Mouse (Mus musculus) kidney, embryonic 14.5 days (tissue): ENCODE results near the gene Zfp513. TPM values are rescaled to one million over a fixed set of nuclear protein-coding genes. Genes with fewer than 3 reads are reported as not detected.
A peak's percentile ranks its signal among the peaks of the same experiment; 100 is the strongest.

Source experiments
- ATAC-seq: fragments of 200-750 bp; cut with Nextera tagmentation; 2 replicates; pipeline ENCODE4 v1.8.0; 2017; ENCODE audit warnings: moderate number of reproducible peaks, mild to moderate bottlenecking, moderate TSS enrichment, moderate library complexity; ENCODE audit not compliant: low FRiP score, low TSS enrichment
- H3K27ac ChIP-seq: fragments of 300-500 bp; sonication (generic); 2 replicates; pipeline ENCODE4 v1.5.1; 2014; ENCODE audit warnings: low read depth, mild to moderate bottlenecking, low read length, moderate library complexity, mixed read lengths
- H3K27me3 ChIP-seq: fragments of 300-500 bp; sonication (generic); 2 replicates; pipeline ENCODE4 v1.6.1; 2014; ENCODE audit warnings: mild to moderate bottlenecking, low read length; ENCODE audit not compliant: control insufficient read depth, insufficient read depth
- H3K36me3 ChIP-seq: fragments of 300-500 bp; sonication (generic); 2 replicates; pipeline ENCODE4 v1.6.1; 2014; ENCODE audit warnings: low read length, mixed read lengths; ENCODE audit not compliant: control insufficient read depth, insufficient read depth
- H3K4me1 ChIP-seq: fragments of 300-500 bp; sonication (generic); 2 replicates; pipeline ENCODE4 v1.6.1; 2014; ENCODE audit warnings: low read length, mixed read lengths; ENCODE audit not compliant: control insufficient read depth, insufficient read depth
- H3K4me2 ChIP-seq: fragments of 300-500 bp; sonication (generic); replicated peaks from 2 replicates; pipeline ENCODE4 v1.6.1; 2014; ENCODE audit warnings: low read depth, mild to moderate bottlenecking, low read length
- H3K4me3 ChIP-seq: fragments of 300-500 bp; sonication (generic); 2 replicates; pipeline ENCODE4 v1.5.1; 2014; ENCODE audit warnings: mild to moderate bottlenecking, low read length
- H3K9ac ChIP-seq: fragments of 300-500 bp; sonication (generic); 2 replicates; pipeline ENCODE4 v1.6.1; 2014; ENCODE audit warnings: low read depth, mild to moderate bottlenecking, low read length, moderate library complexity
- H3K9me3 ChIP-seq: fragments of 300-500 bp; sonication (generic); 2 replicates; pipeline ENCODE4 v1.6.1; 2016; ENCODE audit warnings: low read length; ENCODE audit not compliant: control insufficient read depth
- WGBS: fragments of 180-500 bp; shearing (Covaris S2); extraction: QIAGEN DNeasy Blood & Tissue Kit; methylation state at CpG from one replicate; pipeline ENCODE4 v1.1.7; 2014; 5-methylcytosine and 5-hydroxymethylcytosine counted together
- polyA plus RNA-seq: library from polyadenylated mRNA; unstranded; fragments of >200 nt; fragmentation: Nextera tagmentation; extraction: Ambion mirVana; gene quantifications from 2 replicates; pipeline ENCODE4 v1.2.1, GENCODE M21; 2014

Zfp513 gene
- polyA plus RNA-seq, 1 experiment from 2014 or later, result 6.7 TPM

GRCm38 (mm10) chr5:31197072-31197471 is 5.0 kb downstream of the Zfp513 start:
- Histone ChIP-seq H3K9ac (no peak overlapping the region), H3K9me3 (peaks cover 6% of the 10 kb centered on the region), H3K4me1 (peaks cover 18% of the 10 kb centered on the region), H3K4me2 (no peak overlapping the region), H3K27me3 (no peaks in the 10 kb centered on the region), H3K36me3 (peaks cover 63% of the 10 kb centered on the region), H3K4me3 (no peak overlapping the region), H3K27ac (no peak overlapping the region)
- ATAC-seq, result no peak
- WGBS, result 96% methylated on average over 12 of the region's 12 CpGs

GRCm38 (mm10) chr5:31196207-31196606 is 5.9 kb downstream of the Zfp513 start:
- Histone ChIP-seq H3K4me3 (no peak overlapping the region), H3K36me3 (peaks cover 63% of the 10 kb centered on the region), H3K4me2 (no peak overlapping the region), H3K27ac (no peak overlapping the region), H3K9me3 (peaks cover 6% of the 10 kb centered on the region), H3K9ac (no peak overlapping the region), H3K27me3 (no peaks in the 10 kb centered on the region), H3K4me1 (peaks cover 21% of the 10 kb centered on the region)
- 92% methylated on average over 10 of the region's 10 CpGs for WGBS
- ATAC-seq, result no peak

GRCm38 (mm10) chr5:31195671-31196070 is 6.4 kb downstream of the Zfp513 start:
- ATAC-seq, result no peak
- WGBS, result 96% methylated on average over 4 of the region's 4 CpGs
- H3K4me1 ChIP-seq, result peaks cover 19% of the 10 kb centered on the region

GRCm38 (mm10) chr5:31194486-31195485 is 7.3 kb downstream of the Zfp513 start:
- Histone ChIP-seq H3K4me1 (peaks cover 14% of the 10 kb centered on the region), H3K4me2 (peak overlapping the region; percentile 90), H3K36me3 (peaks cover 68% of the 10 kb centered on the region), H3K27ac (no peak overlapping the region), H3K4me3 (peak overlapping the region; percentile 72), H3K9me3 (no peaks in the 10 kb centered on the region), H3K27me3 (no peaks in the 10 kb centered on the region), H3K9ac (no peak overlapping the region; the same call in 1 of the 2 replicates)
- ATAC-seq, result no peak
- WGBS, result 92% methylated on average over 16 of the region's 16 CpGs

More at GRCm38 (mm10) chr5:31195671-31196070, 6.4 kb downstream of the Zfp513 start:
- Histone ChIP-seq H3K4me3 (no peak overlapping the region), H3K27ac (no peak overlapping the region), H3K9me3 (peaks cover 6% of the 10 kb centered on the region), H3K27me3 (no peaks in the 10 kb centered on the region), H3K36me3 (peaks cover 68% of the 10 kb centered on the region), H3K9ac (no peak overlapping the region), H3K4me2 (no peak overlapping the region)

DNA sequence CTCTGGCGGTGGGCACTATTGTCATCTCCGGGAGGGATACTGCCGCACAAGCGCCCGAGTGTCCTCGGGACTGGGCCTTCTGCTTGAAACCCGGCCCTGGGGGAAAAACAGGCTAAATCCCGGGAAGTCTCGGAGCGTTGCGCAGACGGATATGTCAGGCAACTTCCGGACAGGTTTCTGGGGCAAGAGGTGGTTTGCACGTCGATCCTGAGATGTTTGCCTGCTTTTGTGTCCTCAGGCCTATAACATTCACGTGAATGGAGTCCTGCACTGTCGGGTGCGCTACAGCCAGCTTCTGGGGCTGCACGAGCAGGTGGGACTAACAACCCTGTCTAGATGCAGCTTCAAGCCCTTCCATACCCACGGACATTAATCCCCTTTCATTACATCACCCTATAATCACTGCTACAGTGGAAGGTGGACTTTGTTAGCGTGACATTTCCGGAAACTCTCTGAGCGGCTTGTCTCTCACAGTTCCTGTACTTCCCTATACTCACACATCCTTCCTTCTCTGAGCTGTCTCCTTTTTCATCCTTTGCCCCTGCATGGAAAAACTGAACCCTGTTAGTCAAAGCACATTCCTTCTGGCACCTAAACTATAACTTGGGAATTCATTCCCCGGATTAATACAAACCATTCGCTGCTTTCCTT is 8.3 kb downstream of the Zfp513 start:
- H3K4me3 ChIP-seq, result peak overlapping the region; percentile 72
- H3K9ac ChIP-seq, result peak overlapping the region; percentile 80
- ATAC-seq, result no peak; the same call in none of the 2 replicates
- peaks cover 65% of the 10 kb centered on the region for H3K36me3 ChIP-seq
- peak overlapping the region; percentile 90 for H3K4me2 ChIP-seq
- peaks cover 14% of the 10 kb centered on the region for H3K4me1 ChIP-seq
- H3K9me3 ChIP-seq, result no peaks in the 10 kb centered on the region
- H3K27ac ChIP-seq, result peak overlapping the region; percentile 72
- WGBS, result 12% methylated on average over 25 of the region's 25 CpGs
- no peaks in the 10 kb centered on the region for H3K27me3 ChIP-seq

- H3K4me2 ChIP-seq, result peak within 1 kb of the TSS; percentile 90
- peak; percentile 96 for ATAC-seq
- peak within 1 kb of the TSS; percentile 72 for H3K27ac ChIP-seq
- peak within 1 kb of the TSS; percentile 72 for H3K4me3 ChIP-seq
- peak within 1 kb of the TSS; percentile 80 for H3K9ac ChIP-seq
- H3K36me3 ChIP-seq, result peaks cover 65% of the 10 kb centered on the region
- peaks cover 14% of the 10 kb centered on the region for H3K4me1 ChIP-seq
- H3K27me3 ChIP-seq, result no peaks in the 10 kb centered on the region
- WGBS, result under 1% methylated on average over 48 of the region's 48 CpGs
- H3K9me3 ChIP-seq, result no peaks in the 10 kb centered on the region
These were observed 9.0 kb downstream of the Zfp513 start, which contains the start of the genes Snx17 and Eif2b4 for GRCm38 (mm10) chr5:31192939-31193630. Gene Snx17, plus strand, starts transcription at chr5:31193227. Gene Eif2b4, minus strand, starts transcription at chr5:31193430.

GRCm38 (mm10) chr5:31192045-31192938 is 9.8 kb downstream of the Zfp513 start:
- Histone ChIP-seq H3K27me3 (no peaks in the 10 kb centered on the region), H3K9ac (peak overlapping the region; percentile 80), H3K36me3 (peaks cover 65% of the 10 kb centered on the region), H3K4me2 (peak overlapping the region; percentile 63), H3K4me3 (peak overlapping the region; percentile 72), H3K4me1 (peaks cover 14% of the 10 kb centered on the region), H3K9me3 (no peaks in the 10 kb centered on the region), H3K27ac (peak overlapping the region; percentile 43)
- ATAC-seq, result no peak; the same call in 1 of the 2 replicates
- WGBS, result 11% methylated on average over 42 of the region's 42 CpGs

- ATAC-seq, result no peak
- H3K9me3 ChIP-seq, result no peaks in the 10 kb centered on the region
- H3K4me1 ChIP-seq, result peaks cover 14% of the 10 kb centered on the region
- H3K9ac ChIP-seq, result no peak overlapping the region
- H3K4me3 ChIP-seq, result no peak overlapping the region
- no peak overlapping the region for H3K4me2 ChIP-seq
- peaks cover 49% of the 10 kb centered on the region for H3K36me3 ChIP-seq
- H3K27me3 ChIP-seq, result no peaks in the 10 kb centered on the region
- H3K27ac ChIP-seq, result no peak overlapping the region
- 90% methylated on average over 9 of the region's 9 CpGs for WGBS
These were observed 11.9 kb downstream of the Zfp513 start for GRCm38 (mm10) chr5:31190201-31190600.
